Mouse (Mus musculus): ENCODE measurements around the gene Slc16a9. TPM values are rescaled to one million over a fixed set of nuclear protein-coding genes. Genes with fewer than 3 reads are reported as not detected.

Slc16a9 gene
- polyA plus RNA-seq, 2 experiments: 2.6 to 3.3 TPM

- Histone ChIP-seq H3K36me3 (ENCODE audit: control insufficient read depth, insufficient read depth, low read length) (no peaks in the 10 kb centered on the region), H3K4me3 (replicated peaks; ENCODE audit: low read length) (no peak overlapping the region), H3K9ac (ENCODE audit: low read depth, low read length, severe bottlenecking) (no peak overlapping the region), H3K27ac (replicated peaks; ENCODE audit: low read depth, low read length) (no peak overlapping the region), H3K27me3 (ENCODE audit: control insufficient read depth, insufficient read depth, low read length) (no peaks in the 10 kb centered on the region), H3K4me1 (ENCODE audit: control insufficient read depth, insufficient read depth, low read length) (no peaks in the 10 kb centered on the region), H3K9me3 (ENCODE audit: control insufficient read depth, low read length) (no peaks in the 10 kb centered on the region), H3K4me2 (replicated peaks; ENCODE audit: low read depth, low read length, severe bottlenecking) (no peak overlapping the region)
- no peak for ATAC-seq (ENCODE audit: low FRiP score, low read depth)
- DNase-seq (ENCODE audit: low spot score): no peak
- WGBS: 76% methylated on average over 4 of the region's 4 CpGs
- TF ChIP-seq POLR2A (IDR thresholded peaks at IDR 0.05; ENCODE audit: borderline replicate concordance, extremely low read depth, insufficient read depth, insufficient read length): no peak
Observed at GRCm38 (mm10) chr10:70260904-70261303, 16.0 kb downstream of the Slc16a9 start.

- no peaks in the 10 kb centered on the region for H3K27me3 ChIP-seq (ENCODE audit: control insufficient read depth, insufficient read depth, low read length)
- H3K36me3 ChIP-seq (ENCODE audit: control insufficient read depth, insufficient read depth, low read length): no peaks in the 10 kb centered on the region
- no peak overlapping the region for H3K9ac ChIP-seq (ENCODE audit: low read depth, low read length, severe bottlenecking)
- no peak overlapping the region for H3K4me3 ChIP-seq (replicated peaks; ENCODE audit: low read length)
- H3K4me1 ChIP-seq (ENCODE audit: control insufficient read depth, insufficient read depth, low read length): no peaks in the 10 kb centered on the region
- TF ChIP-seq POLR2A (IDR thresholded peaks at IDR 0.05; ENCODE audit: borderline replicate concordance, extremely low read depth, insufficient read depth, insufficient read length): no peak
- 87% methylated on average over 3 of the region's 3 CpGs for WGBS
- ATAC-seq (ENCODE audit: low FRiP score, low read depth): no peak
- no peak overlapping the region for H3K4me2 ChIP-seq (replicated peaks; ENCODE audit: low read depth, low read length, severe bottlenecking)
- DNase-seq (ENCODE audit: low spot score): no peak
- H3K9me3 ChIP-seq (ENCODE audit: control insufficient read depth, low read length): no peaks in the 10 kb centered on the region
- H3K27ac ChIP-seq (replicated peaks; ENCODE audit: low read depth, low read length): no peak overlapping the region
Observed at GRCm38 (mm10) chr10:70262051-70262450, 17.2 kb downstream of the Slc16a9 start.

GRCm38 (mm10) chr10:70263681-70264189 lies 18.8 kb downstream of the Slc16a9 start:
- Histone ChIP-seq H3K4me2 (replicated peaks; ENCODE audit: low read depth, low read length, severe bottlenecking) (no peak overlapping the region), H3K36me3 (ENCODE audit: control insufficient read depth, insufficient read depth, low read length) (no peaks in the 10 kb centered on the region), H3K27ac (replicated peaks; ENCODE audit: low read depth, low read length) (no peak overlapping the region), H3K9ac (ENCODE audit: low read depth, low read length, severe bottlenecking) (no peak overlapping the region), H3K9me3 (ENCODE audit: control insufficient read depth, low read length) (no peaks in the 10 kb centered on the region), H3K27me3 (ENCODE audit: control insufficient read depth, insufficient read depth, low read length) (no peaks in the 10 kb centered on the region), H3K4me3 (replicated peaks; ENCODE audit: low read length) (no peak overlapping the region), H3K4me1 (ENCODE audit: control insufficient read depth, insufficient read depth, low read length) (no peaks in the 10 kb centered on the region)
- TF ChIP-seq POLR2A (IDR thresholded peaks at IDR 0.05; ENCODE audit: borderline replicate concordance, extremely low read depth, insufficient read depth, insufficient read length): no peak
- WGBS: 81% methylated on average over 4 of the region's 4 CpGs
- no peak for DNase-seq (ENCODE audit: low spot score)
- ATAC-seq (ENCODE audit: low FRiP score, low read depth): no peak

- no peak for TF ChIP-seq POLR2A (IDR thresholded peaks at IDR 0.05; ENCODE audit: borderline replicate concordance, extremely low read depth, insufficient read depth, insufficient read length)
- no peak for ATAC-seq (ENCODE audit: low FRiP score, low read depth)
Observed at GRCm38 (mm10) chr10:70264337-70265036, 19.6 kb downstream of the Slc16a9 start.

GRCm38 (mm10) chr10:70266501-70266900 lies 21.6 kb downstream of the Slc16a9 start:
- Histone ChIP-seq H3K27me3 (ENCODE audit: control insufficient read depth, insufficient read depth, low read length) (no peaks in the 10 kb centered on the region), H3K4me2 (replicated peaks; ENCODE audit: low read depth, low read length, severe bottlenecking) (no peak overlapping the region), H3K9ac (ENCODE audit: low read depth, low read length, severe bottlenecking) (no peak overlapping the region), H3K9me3 (ENCODE audit: control insufficient read depth, low read length) (no peaks in the 10 kb centered on the region), H3K4me3 (replicated peaks; ENCODE audit: low read length) (no peak overlapping the region), H3K36me3 (ENCODE audit: control insufficient read depth, insufficient read depth, low read length) (no peaks in the 10 kb centered on the region), H3K27ac (replicated peaks; ENCODE audit: low read depth, low read length) (no peak overlapping the region), H3K4me1 (ENCODE audit: control insufficient read depth, insufficient read depth, low read length) (no peaks in the 10 kb centered on the region)
- no peak for TF ChIP-seq POLR2A (IDR thresholded peaks at IDR 0.05; ENCODE audit: borderline replicate concordance, extremely low read depth, insufficient read depth, insufficient read length)
- 82% methylated on average over 6 of the region's 6 CpGs for WGBS
- no peak for DNase-seq (ENCODE audit: low spot score)
- no peak for ATAC-seq (ENCODE audit: low FRiP score, low read depth)

More at GRCm38 (mm10) chr10:70264337-70265036, 19.6 kb downstream of the Slc16a9 start:
- Histone ChIP-seq H3K4me1 (ENCODE audit: control insufficient read depth, insufficient read depth, low read length) (no peaks in the 10 kb centered on the region), H3K36me3 (ENCODE audit: control insufficient read depth, insufficient read depth, low read length) (no peaks in the 10 kb centered on the region), H3K27me3 (ENCODE audit: control insufficient read depth, insufficient read depth, low read length) (no peaks in the 10 kb centered on the region), H3K9ac (ENCODE audit: low read depth, low read length, severe bottlenecking) (no peak overlapping the region), H3K27ac (replicated peaks; ENCODE audit: low read depth, low read length) (no peak overlapping the region), H3K4me2 (replicated peaks; ENCODE audit: low read depth, low read length, severe bottlenecking) (no peak overlapping the region), H3K4me3 (replicated peaks; ENCODE audit: low read length) (no peak overlapping the region), H3K9me3 (ENCODE audit: control insufficient read depth, low read length) (no peaks in the 10 kb centered on the region)
- no peak for DNase-seq (ENCODE audit: low spot score)
- WGBS: 86% methylated on average over 9 of the region's 9 CpGs
